Mouse (Mus musculus) kidney, embryonic 16.5 days (tissue): ENCODE data around the gene Trappc11. TPM values are rescaled to one million over a fixed set of nuclear protein-coding genes. Genes with fewer than 3 reads are reported as not detected.

ENCODE experiments used
- ATAC-seq: fragments of 200-750 bp; cut with Nextera tagmentation; 2 replicates; pipeline ENCODE4 v1.8.0; 2017; ENCODE audit warnings: moderate TSS enrichment; ENCODE audit not compliant: low FRiP score, low TSS enrichment
- H3K27ac ChIP-seq: fragments of 300-500 bp; sonication (generic); 2 replicates; pipeline ENCODE4 v1.5.1; 2014; ENCODE audit warnings: low read length
- H3K27me3 ChIP-seq: fragments of 300-500 bp; sonication (generic); 2 replicates; pipeline ENCODE4 v1.6.1; 2014; ENCODE audit warnings: low read length, control low read depth, mixed read lengths; ENCODE audit not compliant: insufficient read depth
- H3K36me3 ChIP-seq: fragments of 300-500 bp; sonication (generic); 2 replicates; pipeline ENCODE4 v1.6.1; 2014; ENCODE audit warnings: low read length, control low read depth, mixed read lengths; ENCODE audit not compliant: insufficient read depth
- H3K4me1 ChIP-seq: fragments of 300-500 bp; sonication (generic); 2 replicates; pipeline ENCODE4 v1.6.1; 2014; ENCODE audit warnings: low read length, control low read depth, mixed read lengths; ENCODE audit not compliant: insufficient read depth
- H3K4me2 ChIP-seq: fragments of 300-500 bp; sonication (generic); replicated peaks from 2 replicates; pipeline ENCODE4 v1.6.1; 2014; ENCODE audit warnings: low read depth, low read length
- H3K4me3 ChIP-seq: fragments of 300-500 bp; sonication (generic); 2 replicates; pipeline ENCODE4 v1.5.1; 2014; ENCODE audit warnings: mild to moderate bottlenecking, low read length
- H3K9ac ChIP-seq: fragments of 300-500 bp; sonication (generic); replicated peaks from 2 replicates; pipeline ENCODE4 v1.6.1; 2014; ENCODE audit warnings: low read length
- H3K9me3 ChIP-seq: fragments of 300-500 bp; sonication (generic); 2 replicates; pipeline ENCODE4 v1.6.1; 2016; ENCODE audit warnings: low read length, control low read depth
- WGBS: fragments of 180-500 bp; shearing (Covaris S2); extraction: QIAGEN DNeasy Blood & Tissue Kit; methylation state at CpG from one replicate; pipeline ENCODE4 v1.1.7; 2014; 5-methylcytosine and 5-hydroxymethylcytosine counted together
- polyA plus RNA-seq: library from polyadenylated mRNA; unstranded; fragments of >200 nt; fragmentation: Nextera tagmentation; extraction: Ambion mirVana; gene quantifications from 2 replicates; pipeline ENCODE4 v1.2.1, GENCODE M21; 2015

Trappc11 gene
- polyA plus RNA-seq, 1 experiment from 2014 or later, result 38.8 TPM

DNA sequence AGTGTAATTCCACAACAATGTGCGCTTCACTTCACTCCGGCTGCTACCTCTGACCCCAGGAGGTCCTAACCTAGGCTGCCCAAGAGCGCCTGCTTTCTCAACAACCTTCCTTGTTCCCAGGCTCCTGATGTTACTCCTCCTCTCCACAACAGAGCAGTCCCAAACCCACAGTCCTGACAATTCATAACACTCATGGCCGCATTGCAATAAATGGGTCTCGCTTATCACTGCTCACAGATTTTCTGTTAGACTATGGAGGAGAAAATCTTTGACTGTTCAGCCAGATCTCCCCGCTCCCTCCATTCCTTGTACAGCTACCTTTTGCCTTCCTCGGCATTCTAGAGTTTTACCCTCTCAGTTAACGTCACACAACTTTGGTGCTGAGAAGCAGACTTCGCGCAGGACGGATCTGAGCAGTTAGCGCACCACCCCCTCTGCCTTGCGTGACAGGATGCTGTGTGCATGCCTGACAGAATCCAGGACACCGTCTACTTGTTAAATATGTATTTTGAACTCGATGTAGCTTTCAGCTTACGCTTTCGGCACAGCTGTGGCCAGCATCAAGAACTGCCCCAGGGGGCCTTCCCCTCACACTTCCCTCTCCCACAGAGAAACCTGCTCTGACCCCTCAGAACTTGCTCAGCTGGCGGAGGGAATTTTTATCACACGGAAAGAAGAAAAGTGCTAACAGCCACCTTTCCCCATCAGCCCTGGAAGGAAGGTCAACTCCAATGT, 86.8 kb downstream of the Trappc11 start, which contains the start of gene Stox2:
Gene Stox2 (minus strand): TSS at position 51 of the 735 bp plus-strand sequence.
- 82% methylated on average over 19 of the region's 19 CpGs for WGBS

More for the DNA sequence above, 86.8 kb downstream of the Trappc11 start, which contains the start of gene Stox2:
- H3K27ac ChIP-seq, result no peak within 1 kb of the TSS
- H3K36me3 ChIP-seq, result no peaks in the 10 kb centered on the region
- no peaks in the 10 kb centered on the region for H3K27me3 ChIP-seq
- H3K4me2 ChIP-seq, result no peak within 1 kb of the TSS
- H3K9me3 ChIP-seq, result no peaks in the 10 kb centered on the region; the same call in 1 of the 2 replicates
- no peak within 1 kb of the TSS for H3K9ac ChIP-seq
- ATAC-seq, result no peak
- H3K4me3 ChIP-seq, result no peak within 1 kb of the TSS
- no peaks in the 10 kb centered on the region for H3K4me1 ChIP-seq

Other genes with a start within 250 kb of the Trappc11 start
- 9.4 and 13.8 TPM in 2 replicates for gene Stox2, start 87.1 kb downstream of the Trappc11 start, polyA plus RNA-seq
- 38.2 and 38.6 TPM in 2 replicates for gene Rwdd4a, start 194 bp upstream of the Trappc11 start, polyA plus RNA-seq
- 9.9 and 11.6 TPM in 2 replicates for gene Ing2, start 142.1 kb upstream of the Trappc11 start, polyA plus RNA-seq
- 28.0 and 28.8 TPM in 2 replicates for gene Cdkn2aip, start 180.5 kb upstream of the Trappc11 start, polyA plus RNA-seq